Mouse (Mus musculus) heart, embryonic 15.5 days (tissue): Measurements from ENCODE around the gene Clock. TPM values are rescaled to one million over a fixed set of nuclear protein-coding genes. Genes with fewer than 3 reads are reported as not detected.
A peak's percentile ranks its signal among the peaks of the same experiment; 100 is the strongest.

Experiments
- ATAC-seq: fragments of 200-750 bp; cut with Nextera tagmentation; replicated peaks from 2 replicates; pipeline ENCODE4 v1.8.0; 2017; ENCODE audit warnings: low read depth, moderate TSS enrichment; ENCODE audit not compliant: insufficient number of reproducible peaks, insufficient read depth, low FRiP score
- H3K27ac ChIP-seq: fragments of 300-500 bp; sonication (generic); 2 replicates; pipeline ENCODE4 v1.5.1; 2015; ENCODE audit warnings: mild to moderate bottlenecking, inconsistent platforms
- H3K27me3 ChIP-seq: fragments of 300-500 bp; sonication (generic); 2 replicates; pipeline ENCODE4 v1.6.1; 2015; ENCODE audit warnings: inconsistent platforms
- H3K36me3 ChIP-seq: fragments of 300-500 bp; sonication (generic); 2 replicates; pipeline ENCODE4 v1.6.1; 2015; ENCODE audit warnings: mild to moderate bottlenecking, inconsistent platforms
- H3K4me1 ChIP-seq: fragments of 300-500 bp; sonication (generic); replicated peaks from 2 replicates; pipeline ENCODE4 v1.6.1; 2015; ENCODE audit warnings: inconsistent platforms
- H3K4me2 ChIP-seq: fragments of 300-500 bp; sonication (generic); 2 replicates; pipeline ENCODE4 v1.6.1; 2015; ENCODE audit warnings: inconsistent platforms, mild to moderate bottlenecking, moderate library complexity
- H3K4me3 ChIP-seq: fragments of 300-500 bp; sonication (generic); 2 replicates; pipeline ENCODE4 v1.5.1; 2015; ENCODE audit warnings: mild to moderate bottlenecking, inconsistent platforms
- H3K9ac ChIP-seq: fragments of 300-500 bp; sonication (generic); 2 replicates; pipeline ENCODE4 v1.6.1; 2015; ENCODE audit warnings: mild to moderate bottlenecking, inconsistent platforms
- H3K9me3 ChIP-seq: fragments of 300-500 bp; sonication (generic); replicated peaks from 2 replicates; pipeline ENCODE4 v1.6.1; 2016; ENCODE audit warnings: inconsistent platforms
- WGBS: fragments of 180-500 bp; shearing (Covaris S2); methylation state at CpG from one replicate; pipeline ENCODE4 v1.1.7; 2015; ENCODE audit warnings: mixed read lengths; 5-methylcytosine and 5-hydroxymethylcytosine counted together
- polyA plus RNA-seq: library from polyadenylated mRNA; unstranded; fragments of >200 nt; fragmentation: Nextera tagmentation; extraction: Ambion mirVana; gene quantifications from 2 replicates; pipeline ENCODE4 v1.2.1, GENCODE M21; 2015

Clock gene
- polyA plus RNA-seq: 8.9 TPM in 2 replicates

- peak within 1 kb of the TSS; percentile 97 for H3K4me3 ChIP-seq
- H3K36me3 ChIP-seq: no peaks in the 10 kb centered on the region
- ATAC-seq: peak; percentile 89
- no peaks in the 10 kb centered on the region for H3K9me3 ChIP-seq
- peak within 1 kb of the TSS; percentile 98 for H3K27ac ChIP-seq
- H3K27me3 ChIP-seq: no peaks in the 10 kb centered on the region
- peaks cover 8% of the 10 kb centered on the region for H3K4me1 ChIP-seq
- WGBS: under 1% methylated on average over 100 of the region's 104 CpGs
- H3K4me2 ChIP-seq: peak within 1 kb of the TSS; percentile 94
- peak within 1 kb of the TSS; percentile 97 for H3K9ac ChIP-seq
Observed at GRCm38 (mm10) chr5:76304452-76305341, at the start of gene Clock. Clock (minus strand) TSS chr5:76304792.

DNA sequence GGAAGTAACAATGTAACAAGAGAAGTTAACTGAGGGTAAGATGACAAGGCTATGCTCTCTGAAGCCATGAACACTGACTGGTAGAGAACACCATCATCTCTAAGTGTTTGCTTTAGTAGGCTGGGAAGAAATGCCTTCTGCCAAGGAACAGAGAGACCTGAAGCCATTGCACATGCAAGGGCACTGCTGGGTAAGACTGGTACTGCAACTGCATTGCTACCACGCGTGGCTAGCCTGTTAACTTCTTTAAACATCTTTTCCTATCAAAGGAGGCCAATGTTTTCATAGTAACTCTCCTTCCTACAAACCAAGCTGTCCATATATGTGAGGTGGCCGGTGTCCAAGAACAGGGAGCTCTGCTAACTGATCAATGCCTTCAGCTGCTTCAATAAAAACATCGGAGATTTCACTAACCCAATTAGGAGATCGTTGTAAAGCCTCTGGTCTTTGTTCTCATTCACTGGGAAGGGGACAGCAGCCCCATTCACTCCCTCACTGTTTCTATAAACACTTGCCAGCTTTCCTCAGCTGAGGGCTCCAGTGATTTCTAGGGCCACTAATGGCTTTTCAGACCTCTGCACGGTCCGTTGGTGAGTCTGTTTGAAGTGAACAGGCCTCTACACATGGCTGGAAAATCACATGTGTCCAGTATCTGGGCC, 47.5 kb upstream of the Clock start:
- WGBS: 70% methylated on average over 7 of the region's 7 CpGs
- Histone ChIP-seq H3K4me1 (no peaks in the 10 kb centered on the region), H3K9me3 (no peaks in the 10 kb centered on the region), H3K4me3 (no peak overlapping the region), H3K27ac (no peak overlapping the region), H3K36me3 (no peaks in the 10 kb centered on the region), H3K9ac (no peak overlapping the region), H3K27me3 (no peaks in the 10 kb centered on the region), H3K4me2 (no peak overlapping the region)
- no peak for ATAC-seq

GRCm38 (mm10) chr5:76351537-76351936, 46.9 kb upstream of the Clock start:
- no peak for ATAC-seq
- WGBS: 70% methylated on average over 5 of the region's 5 CpGs

DNA sequence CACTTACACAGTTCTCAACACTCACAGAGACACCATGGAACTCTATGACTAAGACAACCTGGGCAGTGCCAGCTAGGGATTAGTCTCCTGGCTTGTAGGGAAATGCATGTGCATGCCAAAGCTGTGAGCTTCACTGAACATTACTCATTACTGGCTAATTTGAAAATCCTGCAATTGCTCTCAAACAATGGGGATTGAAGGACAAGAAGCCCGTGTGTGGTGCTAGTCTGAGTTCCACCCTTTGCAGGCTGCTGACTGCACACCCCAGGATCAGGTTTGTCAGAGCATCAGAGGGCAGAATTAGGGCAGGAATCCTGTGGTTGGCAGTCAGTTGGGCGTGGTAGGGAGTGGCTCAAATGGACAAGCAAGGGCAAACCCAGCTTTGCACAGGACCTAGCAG, 41.5 kb upstream of the Clock start:
- 58% methylated on average over 2 of the region's 2 CpGs for WGBS
- no peaks in the 10 kb centered on the region for H3K36me3 ChIP-seq
- no peak overlapping the region for H3K9ac ChIP-seq
- H3K27ac ChIP-seq: no peak overlapping the region
- no peaks in the 10 kb centered on the region for H3K4me1 ChIP-seq
- no peaks in the 10 kb centered on the region for H3K9me3 ChIP-seq
- no peaks in the 10 kb centered on the region for H3K27me3 ChIP-seq
- H3K4me3 ChIP-seq: no peak overlapping the region
- no peak for ATAC-seq
- H3K4me2 ChIP-seq: no peak overlapping the region

More at GRCm38 (mm10) chr5:76351537-76351936, 46.9 kb upstream of the Clock start:
- Histone ChIP-seq H3K4me2 (no peak overlapping the region), H3K27me3 (no peaks in the 10 kb centered on the region), H3K9ac (no peak overlapping the region), H3K9me3 (no peaks in the 10 kb centered on the region), H3K4me1 (no peaks in the 10 kb centered on the region), H3K36me3 (no peaks in the 10 kb centered on the region), H3K4me3 (no peak overlapping the region), H3K27ac (no peak overlapping the region)

DNA sequence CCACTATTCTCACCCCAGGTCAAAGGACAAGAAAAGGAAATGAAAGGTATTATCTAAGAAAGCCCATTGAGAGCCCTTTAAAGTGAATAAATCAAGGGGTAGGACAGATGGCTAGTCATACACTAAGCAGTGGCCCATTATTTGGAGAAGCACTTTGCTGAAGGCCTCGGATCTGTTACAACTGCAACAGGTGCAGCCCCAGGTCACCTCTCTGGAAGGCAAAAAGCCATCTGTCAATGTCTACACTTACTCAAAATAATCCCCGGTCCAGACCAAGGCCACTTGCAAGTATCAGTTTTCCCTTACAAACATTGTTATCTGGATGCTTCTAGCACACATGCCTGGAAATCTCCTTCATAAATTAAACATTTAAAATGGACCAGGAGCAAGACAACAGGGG, 36.3 kb upstream of the Clock start:
- Histone ChIP-seq H3K9ac (no peak overlapping the region), H3K4me3 (no peak overlapping the region)
- ATAC-seq: no peak

GRCm38 (mm10) chr5:76337100-76337499, 32.5 kb upstream of the Clock start:
- Histone ChIP-seq H3K4me2 (no peak overlapping the region), H3K9ac (no peak overlapping the region), H3K27ac (no peak overlapping the region), H3K27me3 (no peaks in the 10 kb centered on the region), H3K4me1 (no peaks in the 10 kb centered on the region), H3K4me3 (no peak overlapping the region), H3K36me3 (no peaks in the 10 kb centered on the region), H3K9me3 (no peaks in the 10 kb centered on the region)
- 76% methylated on average over 8 of the region's 8 CpGs for whole genome bisulfite sequencing
- ATAC-seq: no peak

More for the DNA sequence above, 36.3 kb upstream of the Clock start:
- Histone ChIP-seq H3K27ac (no peak overlapping the region), H3K36me3 (no peaks in the 10 kb centered on the region), H3K27me3 (no peaks in the 10 kb centered on the region), H3K4me2 (no peak overlapping the region), H3K9me3 (no peaks in the 10 kb centered on the region), H3K4me1 (no peaks in the 10 kb centered on the region)
- WGBS: 70% methylated on average over 2 of the region's 2 CpGs

- no peak overlapping the region for H3K27ac ChIP-seq
- H3K4me1 ChIP-seq: no peaks in the 10 kb centered on the region
- H3K27me3 ChIP-seq: no peaks in the 10 kb centered on the region
- no peak overlapping the region for H3K9ac ChIP-seq
- no peak for ATAC-seq
- 82% methylated on average over 4 of the region's 4 CpGs for WGBS
- no peak overlapping the region for H3K4me2 ChIP-seq
- H3K9me3 ChIP-seq: no peaks in the 10 kb centered on the region
- no peak overlapping the region for H3K4me3 ChIP-seq
- H3K36me3 ChIP-seq: no peaks in the 10 kb centered on the region
Observed at GRCm38 (mm10) chr5:76333833-76334232, 29.2 kb upstream of the Clock start.

DNA sequence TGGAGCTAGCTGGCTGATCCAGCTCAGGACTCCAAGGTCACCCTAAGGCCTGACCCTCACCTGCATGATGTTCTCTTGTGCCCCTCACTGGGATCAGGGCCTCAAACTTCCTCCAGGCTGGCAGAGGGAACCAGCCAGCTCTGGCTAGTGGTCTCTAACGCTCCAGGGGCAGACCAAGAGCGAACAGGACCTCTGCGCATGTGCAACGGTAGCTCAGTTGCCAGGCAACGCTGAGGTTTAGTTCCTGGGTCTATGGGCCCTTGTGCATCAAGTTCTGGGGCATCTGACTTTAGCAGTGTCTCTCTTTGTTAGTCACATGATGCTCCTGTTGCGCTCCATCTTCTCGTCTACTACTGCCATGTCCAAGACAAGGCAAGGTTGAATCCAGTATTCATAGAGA, 26.4 kb upstream of the Clock start, which contains the start of gene Pdcl2:
Gene Pdcl2 (minus strand): TSS at position 204 of the 400 bp plus-strand sequence.
- H3K4me1 ChIP-seq: no peaks in the 10 kb centered on the region
- WGBS: 84% methylated on average over 7 of the region's 7 CpGs
- no peak within 1 kb of the TSS for H3K4me2 ChIP-seq
- H3K9me3 ChIP-seq: no peaks in the 10 kb centered on the region
- no peak within 1 kb of the TSS for H3K9ac ChIP-seq
- H3K4me3 ChIP-seq: no peak within 1 kb of the TSS
- H3K27ac ChIP-seq: no peak within 1 kb of the TSS
- ATAC-seq: no peak
- H3K27me3 ChIP-seq: no peaks in the 10 kb centered on the region
- H3K36me3 ChIP-seq: no peaks in the 10 kb centered on the region

GRCm38 (mm10) chr5:76327296-76327695, 22.7 kb upstream of the Clock start:
- Histone ChIP-seq H3K27me3 (no peaks in the 10 kb centered on the region), H3K9ac (no peak overlapping the region), H3K9me3 (no peaks in the 10 kb centered on the region), H3K4me3 (no peak overlapping the region), H3K4me1 (no peaks in the 10 kb centered on the region), H3K27ac (no peak overlapping the region), H3K36me3 (no peaks in the 10 kb centered on the region), H3K4me2 (no peak overlapping the region)
- 55% methylated on average over 2 of the region's 2 CpGs for WGBS
- ATAC-seq: no peak

GRCm38 (mm10) chr5:76325113-76325512, 20.5 kb upstream of the Clock start:
- no peak overlapping the region for H3K27ac ChIP-seq
- no peak overlapping the region for H3K4me3 ChIP-seq
- no peak overlapping the region for H3K9ac ChIP-seq
- 80% methylated on average over 4 of the region's 4 CpGs for WGBS
- no peaks in the 10 kb centered on the region for H3K9me3 ChIP-seq
- no peaks in the 10 kb centered on the region for H3K27me3 ChIP-seq
- no peaks in the 10 kb centered on the region for H3K36me3 ChIP-seq
- no peak for ATAC-seq
- no peaks in the 10 kb centered on the region for H3K4me1 ChIP-seq
- H3K4me2 ChIP-seq: no peak overlapping the region

- H3K9ac ChIP-seq: no peak overlapping the region
- no peaks in the 10 kb centered on the region for H3K27me3 ChIP-seq
- no peaks in the 10 kb centered on the region for H3K4me1 ChIP-seq
- ATAC-seq: no peak
- no peak overlapping the region for H3K4me2 ChIP-seq
- H3K9me3 ChIP-seq: no peaks in the 10 kb centered on the region
- H3K36me3 ChIP-seq: no peaks in the 10 kb centered on the region
- H3K4me3 ChIP-seq: no peak overlapping the region
- 64% methylated on average over 11 of the region's 11 CpGs for WGBS
- no peak overlapping the region for H3K27ac ChIP-seq
Observed at GRCm38 (mm10) chr5:76321249-76322196, 16.9 kb upstream of the Clock start.
